Mouse (Mus musculus) forebrain, embryonic 13.5 days (tissue): ENCODE measurements around the gene Ank3. TPM values are rescaled to one million over a fixed set of nuclear protein-coding genes. Genes with fewer than 3 reads are reported as not detected.
"Not testable (repeated sequence)": the region's sequence is repeated elsewhere in the genome, so short reads cannot be mapped to it uniquely, and the experiment has no call there.

ENCODE experiments used
- ATAC-seq: fragments of 200-750 bp; cut with Nextera tagmentation; 2 replicates; pipeline ENCODE4 v1.8.0; 2017
- H3K27ac ChIP-seq: fragments of 300-500 bp; sonication (generic); 2 replicates; pipeline ENCODE4 v1.5.1; 2015; ENCODE audit warnings: inconsistent platforms, mild to moderate bottlenecking, moderate library complexity
- H3K27me3 ChIP-seq: fragments of 300-500 bp; sonication (generic); 2 replicates; pipeline ENCODE4 v1.6.1; 2015; ENCODE audit warnings: mild to moderate bottlenecking, inconsistent platforms
- H3K36me3 ChIP-seq: fragments of 300-500 bp; sonication (generic); 2 replicates; pipeline ENCODE4 v1.6.1; 2015; ENCODE audit warnings: mild to moderate bottlenecking, inconsistent platforms; ENCODE audit not compliant: poor library complexity, severe bottlenecking
- H3K4me1 ChIP-seq: fragments of 300-500 bp; sonication (generic); 2 replicates; pipeline ENCODE4 v1.6.1; 2015; ENCODE audit warnings: inconsistent platforms
- H3K4me2 ChIP-seq: fragments of 300-500 bp; sonication (generic); 2 replicates; pipeline ENCODE4 v1.6.1; 2015; ENCODE audit warnings: inconsistent platforms, mild to moderate bottlenecking, moderate library complexity
- H3K4me3 ChIP-seq: fragments of 300-500 bp; sonication (generic); 2 replicates; pipeline ENCODE4 v1.5.1; 2015; ENCODE audit warnings: mild to moderate bottlenecking, inconsistent platforms
- H3K9ac ChIP-seq: fragments of 300-500 bp; sonication (generic); 2 replicates; pipeline ENCODE4 v1.6.1; 2015; ENCODE audit warnings: mild to moderate bottlenecking, inconsistent platforms
- H3K9me3 ChIP-seq: fragments of 300-500 bp; sonication (generic); replicated peaks from 2 replicates; pipeline ENCODE4 v1.6.1; 2016; ENCODE audit warnings: inconsistent platforms
- WGBS: fragments of 180-500 bp; shearing (Covaris S2); methylation state at CpG from one replicate; pipeline ENCODE4 v1.1.7; 2015; 5-methylcytosine and 5-hydroxymethylcytosine counted together
- polyA plus RNA-seq: library from polyadenylated mRNA; unstranded; fragments of >200 nt; fragmentation: Nextera tagmentation; extraction: Ambion mirVana; gene quantifications from 2 replicates; pipeline ENCODE4 v1.2.1, GENCODE M21; 2015

Ank3 gene
- polyA plus RNA-seq, 1 experiment from 2014 or later: 63.5 TPM

DNA sequence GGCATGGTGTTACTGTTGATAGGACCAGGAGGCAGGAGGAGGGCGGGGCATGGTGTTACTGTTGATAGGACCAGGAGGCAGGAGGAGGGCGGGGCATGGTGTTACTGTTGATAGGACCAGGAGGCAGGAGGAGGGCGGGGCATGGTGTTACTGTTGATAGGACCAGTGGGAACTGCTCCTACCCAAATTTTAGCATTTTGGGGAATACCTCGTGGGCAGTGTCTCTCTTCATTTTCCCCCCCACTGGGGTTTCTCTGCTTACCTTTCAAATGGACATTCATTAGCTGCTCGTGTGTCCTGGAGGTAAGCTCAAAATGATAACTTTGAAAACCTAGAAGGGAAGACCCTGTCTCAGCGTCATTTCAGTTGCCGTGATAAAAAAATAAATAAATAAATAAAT lies 512.2 kb downstream of the Ank3 start:
- not testable (repeated sequence) for H3K27me3 ChIP-seq, H3K4me3 ChIP-seq, H3K4me2 ChIP-seq, ATAC-seq, H3K36me3 ChIP-seq, H3K9me3 ChIP-seq, H3K27ac ChIP-seq, H3K9ac ChIP-seq, H3K4me1 ChIP-seq
- 33% methylated on average over 6 of the region's 7 CpGs for WGBS

DNA sequence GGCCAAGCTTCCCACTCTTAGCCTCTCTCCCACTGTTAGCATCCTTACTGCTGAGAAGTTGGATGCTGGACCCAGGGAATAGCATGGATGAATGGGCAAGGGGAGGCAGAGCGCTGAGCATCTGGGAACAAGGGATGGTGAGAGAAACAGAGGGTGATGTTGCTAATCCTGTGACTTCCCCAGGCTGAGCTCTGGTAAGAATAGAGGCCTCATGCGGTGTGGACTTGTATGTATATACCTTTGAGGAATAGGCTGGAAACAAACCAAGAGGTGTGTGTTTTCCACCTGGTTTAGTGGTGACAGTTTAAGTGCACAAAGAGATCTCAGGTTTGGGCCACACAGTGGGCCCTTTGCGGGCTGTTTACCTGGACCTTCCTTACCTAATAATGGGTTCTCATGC lies 517.0 kb downstream of the Ank3 start:
- Histone ChIP-seq H3K36me3 (peaks cover 16% of the 10 kb centered on the region), H3K4me3 (no peak overlapping the region), H3K27me3 (no peaks in the 10 kb centered on the region), H3K27ac (no peak overlapping the region), H3K9me3 (no peaks in the 10 kb centered on the region), H3K9ac (no peak overlapping the region), H3K4me1 (no peaks in the 10 kb centered on the region), H3K4me2 (no peak overlapping the region)
- no peak for ATAC-seq
- WGBS: 68% methylated on average over 3 of the region's 3 CpGs

DNA sequence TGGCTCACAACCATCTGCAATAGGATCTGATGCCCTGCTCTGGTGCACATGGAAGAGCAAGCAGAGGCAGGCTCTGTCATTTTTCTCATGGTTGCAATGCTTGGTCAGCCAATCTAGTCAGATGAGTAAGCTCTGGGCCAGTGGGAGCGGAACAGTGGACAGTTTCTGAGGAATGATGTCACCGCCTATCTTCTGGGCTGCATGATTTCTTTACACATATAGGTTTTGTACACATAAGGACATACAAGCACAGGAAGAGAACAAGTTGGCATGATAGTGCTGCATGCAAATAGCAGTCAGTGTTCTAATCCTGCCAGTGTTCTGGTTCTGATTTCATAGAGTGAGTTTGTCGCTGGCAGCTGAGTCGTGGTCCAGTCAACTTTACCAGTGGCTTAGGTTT lies 517.6 kb downstream of the Ank3 start:
- Histone ChIP-seq H3K36me3 (peaks cover 17% of the 10 kb centered on the region), H3K4me1 (no peaks in the 10 kb centered on the region), H3K9ac (no peak overlapping the region), H3K27me3 (no peaks in the 10 kb centered on the region), H3K4me3 (no peak overlapping the region), H3K9me3 (no peaks in the 10 kb centered on the region), H3K27ac (no peak overlapping the region), H3K4me2 (no peak overlapping the region)
- ATAC-seq: no peak
- 88% methylated on average over 4 of the region's 4 CpGs for WGBS

DNA sequence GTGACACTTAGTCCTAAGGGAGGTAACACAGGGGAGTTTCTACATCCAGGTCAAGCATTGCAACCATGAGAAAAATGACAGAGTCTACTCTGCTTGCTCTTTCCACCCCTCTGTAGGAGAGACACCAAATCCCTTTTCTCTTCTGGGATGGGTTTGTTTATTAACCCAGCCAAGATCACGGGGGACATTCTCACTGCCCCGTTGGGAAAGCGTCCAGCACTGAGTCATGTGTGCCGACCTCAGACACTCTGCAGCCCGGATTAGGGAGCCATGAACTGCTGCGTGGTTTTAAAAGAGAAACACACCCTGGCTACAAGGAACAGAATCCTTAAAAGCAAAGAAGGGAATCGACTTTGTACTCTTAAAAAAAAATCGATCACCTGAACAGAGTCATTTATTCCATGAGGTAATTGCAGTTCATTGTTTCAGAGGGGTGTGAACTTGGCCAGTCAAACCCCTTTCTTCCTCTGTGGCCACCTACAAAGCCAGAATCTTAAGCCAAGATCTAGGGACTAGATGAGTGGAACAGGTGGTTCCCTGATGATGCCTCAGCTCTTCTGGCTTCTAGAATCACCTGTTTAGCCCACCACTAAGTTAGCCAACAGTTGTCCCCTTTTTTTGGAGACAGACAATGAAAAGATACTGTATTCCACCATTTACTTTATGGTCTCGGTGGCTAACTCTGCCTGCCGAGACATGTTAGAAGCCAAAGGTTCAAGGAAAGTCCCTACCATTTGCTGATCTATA lies 518.3 kb downstream of the Ank3 start:
- Histone ChIP-seq H3K4me2 (no peak overlapping the region), H3K27me3 (no peaks in the 10 kb centered on the region), H3K27ac (no peak overlapping the region), H3K4me3 (no peak overlapping the region), H3K9ac (no peak overlapping the region), H3K9me3 (no peaks in the 10 kb centered on the region), H3K36me3 (peaks cover 17% of the 10 kb centered on the region), H3K4me1 (no peaks in the 10 kb centered on the region)
- no peak for ATAC-seq
- 85% methylated on average over 10 of the region's 10 CpGs for WGBS

DNA sequence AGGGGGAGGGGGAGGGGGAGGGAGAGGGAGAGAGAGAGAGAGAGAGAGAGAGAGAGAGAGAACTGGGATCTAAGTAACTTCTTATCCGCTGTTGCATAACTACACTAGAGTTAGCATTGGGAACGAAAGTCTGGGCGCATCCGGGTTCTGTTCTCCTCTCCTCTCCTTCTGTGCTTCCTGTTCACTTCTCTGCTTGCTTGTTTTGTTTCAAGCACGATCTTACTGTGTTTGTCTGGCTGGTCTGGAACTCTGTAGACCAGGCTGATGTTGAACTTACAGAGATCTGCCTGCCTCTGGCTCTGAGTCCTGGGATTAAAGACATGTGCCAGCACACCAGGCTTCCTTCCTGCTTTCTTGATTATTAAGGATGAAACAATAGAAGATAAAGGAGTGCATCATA lies 519.1 kb downstream of the Ank3 start:
- H3K27ac ChIP-seq: no peak overlapping the region
- H3K27me3 ChIP-seq: no peaks in the 10 kb centered on the region
- no peak overlapping the region for H3K4me2 ChIP-seq
- H3K36me3 ChIP-seq: peaks cover 17% of the 10 kb centered on the region
- WGBS: 94% methylated on average over 5 of the region's 5 CpGs
- H3K4me1 ChIP-seq: no peaks in the 10 kb centered on the region
- no peak for ATAC-seq
- no peak overlapping the region for H3K4me3 ChIP-seq
- H3K9ac ChIP-seq: no peak overlapping the region
- no peaks in the 10 kb centered on the region for H3K9me3 ChIP-seq

DNA sequence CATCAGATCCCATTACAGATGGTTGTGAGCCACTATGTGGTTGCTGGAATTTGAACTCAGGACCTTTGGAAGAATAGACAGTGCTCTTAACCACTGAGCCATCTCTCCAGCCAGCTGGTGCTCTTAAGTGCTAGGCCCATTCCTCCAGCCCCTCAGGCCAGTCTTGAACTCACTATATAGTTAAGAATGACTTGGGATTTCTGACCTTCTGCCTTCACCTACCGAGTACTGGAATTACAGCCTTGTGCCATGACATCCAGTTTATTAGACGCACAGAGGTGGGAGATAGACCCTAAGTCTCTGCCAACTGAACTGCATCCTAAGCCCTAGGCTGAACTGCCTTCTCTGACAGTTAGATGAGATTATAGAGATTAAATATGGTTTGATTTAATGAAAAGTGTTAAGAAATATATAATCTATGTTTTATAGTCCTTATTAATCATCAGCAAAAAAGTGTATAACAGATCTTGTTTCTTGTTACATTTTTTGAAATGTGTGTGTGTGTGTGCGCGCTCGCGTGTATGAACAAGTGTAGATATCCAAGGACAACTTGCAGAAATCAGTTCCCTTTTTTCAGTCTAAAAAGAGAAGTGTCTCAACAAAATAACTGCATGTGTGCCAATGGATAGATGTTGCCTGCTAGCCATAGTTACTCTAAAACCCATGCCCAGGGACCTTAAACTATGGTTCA lies 520.0 kb downstream of the Ank3 start:
- no peak for ATAC-seq
- Histone ChIP-seq H3K27me3 (no peaks in the 10 kb centered on the region), H3K4me2 (no peak overlapping the region), H3K9ac (no peak overlapping the region), H3K27ac (no peak overlapping the region), H3K4me3 (no peak overlapping the region), H3K9me3 (no peaks in the 10 kb centered on the region), H3K4me1 (no peaks in the 10 kb centered on the region), H3K36me3 (peaks cover 14% of the 10 kb centered on the region)
- 97% methylated on average over 6 of the region's 6 CpGs for WGBS

DNA sequence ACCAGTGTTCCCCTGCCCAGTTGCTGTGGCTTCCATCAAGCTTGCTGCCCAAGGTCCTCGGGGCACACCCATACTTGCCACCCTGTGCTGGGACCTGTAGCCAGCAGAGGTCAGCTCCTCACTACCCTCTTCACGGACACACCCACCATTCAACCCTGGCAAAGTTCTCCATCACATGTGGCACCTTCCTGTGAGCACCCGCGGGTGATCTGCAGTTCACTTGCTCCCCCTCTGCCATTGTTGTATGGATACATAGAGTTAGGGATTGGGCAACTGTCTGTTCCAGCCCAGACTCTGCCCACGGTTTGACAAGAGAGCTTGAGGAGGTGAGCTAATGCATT lies 520.5 kb downstream of the Ank3 start:
- H3K4me3 ChIP-seq: no peak overlapping the region
- no peak for ATAC-seq
- no peaks in the 10 kb centered on the region for H3K9me3 ChIP-seq

DNA sequence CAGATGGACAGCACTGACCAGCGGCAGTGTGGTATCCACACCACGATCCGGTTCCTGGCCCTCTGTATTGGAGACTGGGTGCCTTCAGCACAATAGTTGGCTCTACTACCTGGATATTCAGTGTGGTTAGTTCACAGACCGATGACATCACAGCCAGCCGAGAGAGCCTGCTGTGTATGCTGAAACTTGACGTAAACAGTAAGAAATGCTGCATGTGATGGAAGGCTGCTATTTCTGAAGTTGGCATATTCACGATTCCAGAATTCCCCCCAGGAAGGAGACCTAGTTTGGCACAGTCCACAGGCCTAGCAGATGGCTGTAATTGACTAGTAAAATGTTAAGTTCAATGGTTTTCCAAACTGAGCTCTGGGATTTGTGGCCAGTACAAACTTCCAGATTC lies 521.2 kb downstream of the Ank3 start:
- Histone ChIP-seq H3K4me1 (peaks cover 5% of the 10 kb centered on the region), H3K9ac (no peak overlapping the region), H3K4me3 (no peak overlapping the region), H3K27me3 (no peaks in the 10 kb centered on the region), H3K4me2 (no peak overlapping the region), H3K9me3 (no peaks in the 10 kb centered on the region), H3K27ac (no peak overlapping the region), H3K36me3 (peaks cover 11% of the 10 kb centered on the region)
- no peak; the same call in 1 of the 2 replicates for ATAC-seq
- WGBS: 91% methylated on average over 7 of the region's 7 CpGs

More for the DNA sequence above, 520.5 kb downstream of the Ank3 start:
- Histone ChIP-seq H3K4me2 (no peak overlapping the region), H3K4me1 (no peaks in the 10 kb centered on the region), H3K36me3 (peaks cover 11% of the 10 kb centered on the region), H3K9ac (no peak overlapping the region), H3K27ac (no peak overlapping the region), H3K27me3 (no peaks in the 10 kb centered on the region)
- 87% methylated on average over 5 of the region's 5 CpGs for WGBS

DNA sequence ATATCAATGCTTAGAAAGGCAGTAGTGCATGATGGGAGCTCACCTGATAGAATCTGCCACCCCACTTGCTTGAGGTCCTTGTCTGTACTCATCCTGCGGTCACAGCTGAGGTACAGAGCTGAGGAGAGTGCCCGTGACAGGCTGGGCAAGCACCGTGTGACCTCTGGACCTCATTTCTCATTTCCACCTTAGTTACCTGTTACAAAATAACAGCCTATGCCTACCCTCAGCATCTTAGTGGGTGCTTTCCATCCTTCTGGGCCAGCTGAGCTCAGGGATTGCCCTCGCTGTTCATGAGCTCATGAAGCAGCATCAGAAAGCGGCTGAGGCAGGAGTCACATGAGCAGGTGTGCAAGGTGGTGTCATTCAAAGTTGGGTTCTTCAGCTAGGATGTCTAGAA lies 523.5 kb downstream of the Ank3 start:
- no peak overlapping the region for H3K27ac ChIP-seq
- H3K4me1 ChIP-seq: peaks cover 28% of the 10 kb centered on the region
- WGBS: 95% methylated on average over 5 of the region's 5 CpGs
- H3K9me3 ChIP-seq: no peaks in the 10 kb centered on the region
- H3K4me3 ChIP-seq: no peak overlapping the region
- H3K9ac ChIP-seq: no peak overlapping the region
- no peaks in the 10 kb centered on the region for H3K27me3 ChIP-seq
- ATAC-seq: no peak
- no peak overlapping the region for H3K4me2 ChIP-seq
- peaks cover 11% of the 10 kb centered on the region for H3K36me3 ChIP-seq

DNA sequence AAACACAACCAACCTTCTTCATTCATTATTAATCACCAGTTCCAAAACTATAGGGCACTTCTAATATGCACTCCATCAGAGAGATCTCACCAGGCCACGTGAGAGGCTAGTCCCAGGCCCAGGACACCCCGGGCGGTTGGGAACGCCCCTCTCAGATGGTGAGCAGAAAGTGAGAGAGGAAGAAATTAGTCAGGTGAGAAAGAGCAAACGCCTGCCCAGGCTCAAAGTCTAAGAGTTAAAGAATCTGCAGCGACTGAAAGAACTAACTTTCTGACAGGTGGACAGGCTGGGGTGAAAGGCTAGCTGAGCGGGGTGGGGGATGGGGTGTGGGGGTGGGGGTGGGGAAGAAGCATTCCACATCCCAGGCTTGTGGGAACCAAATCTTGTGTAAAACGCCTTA lies 525.2 kb downstream of the Ank3 start:
- H3K9ac ChIP-seq: no peak overlapping the region
- H3K36me3 ChIP-seq: peaks cover 11% of the 10 kb centered on the region
- WGBS: 12% methylated on average over 8 of the region's 8 CpGs
- no peak overlapping the region for H3K4me3 ChIP-seq
- H3K4me1 ChIP-seq: peaks cover 30% of the 10 kb centered on the region
- no peaks in the 10 kb centered on the region for H3K27me3 ChIP-seq
- H3K27ac ChIP-seq: no peak overlapping the region
- H3K4me2 ChIP-seq: no peak overlapping the region
- ATAC-seq: no peak
- H3K9me3 ChIP-seq: no peaks in the 10 kb centered on the region

DNA sequence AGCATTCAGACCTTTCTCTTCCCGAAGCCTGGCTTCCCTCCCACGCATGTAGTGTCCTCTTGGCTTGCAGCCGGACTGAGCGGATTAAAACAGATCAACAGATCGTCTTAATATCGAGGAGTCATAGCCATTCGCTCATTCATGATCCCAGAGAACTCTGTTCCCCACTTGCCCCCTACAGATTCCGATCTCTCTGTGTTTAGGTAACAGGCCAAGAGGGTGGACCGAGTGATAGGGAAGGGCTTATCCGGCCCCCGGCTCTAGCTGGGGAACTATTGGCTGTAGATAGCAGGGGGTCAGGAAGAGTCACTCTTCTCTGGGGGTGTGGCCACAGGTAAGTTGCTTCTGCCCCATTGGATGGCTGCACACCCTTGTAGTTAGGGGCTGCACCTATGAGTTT lies 525.7 kb downstream of the Ank3 start:
- H3K9ac ChIP-seq: no peak overlapping the region
- peaks cover 10% of the 10 kb centered on the region for H3K36me3 ChIP-seq
- H3K4me2 ChIP-seq: peak overlapping the region; percentile 55
- WGBS: 8% methylated on average over 11 of the region's 11 CpGs
- H3K4me1 ChIP-seq: peaks cover 30% of the 10 kb centered on the region
- no peaks in the 10 kb centered on the region for H3K9me3 ChIP-seq
- no peak for ATAC-seq
- no peak overlapping the region for H3K27ac ChIP-seq
- no peak overlapping the region for H3K4me3 ChIP-seq
- H3K27me3 ChIP-seq: no peaks in the 10 kb centered on the region

DNA sequence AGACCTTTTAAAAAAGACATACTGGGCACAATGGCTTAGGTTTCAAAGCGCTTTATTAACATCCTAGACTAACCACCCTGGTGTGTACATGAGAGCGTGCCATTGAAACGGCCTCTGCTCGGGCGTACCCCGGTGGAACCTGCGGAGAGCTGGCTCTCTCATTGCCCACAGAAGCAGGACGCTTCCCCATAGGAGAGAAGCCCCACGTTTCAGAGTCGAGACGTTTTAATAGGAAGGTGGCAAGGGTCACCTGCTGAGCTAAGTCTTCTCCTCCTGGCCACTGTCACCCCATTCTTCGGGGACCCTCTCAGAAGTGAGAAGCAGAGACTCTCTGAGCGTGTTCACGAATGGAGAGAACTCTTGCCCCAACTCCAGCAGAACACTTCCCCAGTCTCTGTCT lies 526.3 kb downstream of the Ank3 start:
- Histone ChIP-seq H3K4me3 (0 out of 2 replicates have a peak overlapping the region, but pooled peaks have one; percentile 14), H3K27me3 (no peaks in the 10 kb centered on the region), H3K9me3 (no peaks in the 10 kb centered on the region), H3K4me2 (peak overlapping the region; percentile 55), H3K4me1 (peaks cover 30% of the 10 kb centered on the region), H3K9ac (no peak overlapping the region), H3K27ac (no peak overlapping the region), H3K36me3 (peaks cover 6% of the 10 kb centered on the region; the same call in 1 of the 2 replicates)
- ATAC-seq: no peak; the same call in 1 of the 2 replicates
- 4% methylated on average over 14 of the region's 14 CpGs for WGBS
